Mouse (Mus musculus) spleen, postnatal 4 days (tissue): ENCODE data around the gene Heatr5a.

ENCODE experiments used
- DNase-seq, 2 experiments: peaks; one replicate each; pipeline ENCODE4 v3.0.0; 2022; ENCODE audit warnings: low spot score in 2 of 2

The Heatr5a gene

DNA sequence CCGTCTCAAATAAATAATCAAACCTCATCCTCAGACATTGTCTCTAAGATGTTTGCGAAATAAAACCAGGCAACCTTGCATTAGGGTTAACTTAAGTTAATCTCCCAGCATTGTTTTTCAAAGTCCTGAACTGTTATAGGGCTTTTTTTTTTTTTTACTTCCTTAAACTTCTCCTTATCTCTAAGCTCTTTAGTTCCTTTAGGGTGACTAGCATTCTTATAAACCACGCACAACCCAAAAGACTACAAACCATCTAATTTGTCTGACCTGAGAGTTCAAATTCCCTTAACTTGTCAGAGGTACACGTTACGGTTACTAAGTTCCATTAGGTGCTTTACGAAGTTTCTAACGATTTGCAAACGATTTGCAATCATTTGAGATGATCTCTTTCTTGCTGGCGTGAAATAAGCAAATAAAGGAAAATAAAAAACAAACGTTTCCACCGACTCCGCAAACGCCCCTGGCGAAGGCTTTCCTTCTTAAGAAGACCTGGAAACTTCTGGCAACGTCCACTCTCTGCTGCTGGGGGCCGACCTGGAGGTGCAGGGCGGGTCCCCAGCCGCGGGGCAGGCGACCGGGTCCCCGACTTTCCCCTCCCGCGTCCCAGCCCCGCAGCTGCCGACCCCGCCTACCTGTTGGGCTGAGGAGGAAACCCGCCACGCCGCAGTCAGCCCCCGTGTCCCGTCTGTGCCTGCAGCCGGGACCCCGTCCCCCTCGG, 610 bp downstream of the Heatr5a start:
- peak; percentile 55 to 84 for DNase-seq

- DNase-seq = no peak
Observed at GRCm38 (mm10) chr12:51969876-51970275, 1.2 kb downstream of the Heatr5a start.

DNA sequence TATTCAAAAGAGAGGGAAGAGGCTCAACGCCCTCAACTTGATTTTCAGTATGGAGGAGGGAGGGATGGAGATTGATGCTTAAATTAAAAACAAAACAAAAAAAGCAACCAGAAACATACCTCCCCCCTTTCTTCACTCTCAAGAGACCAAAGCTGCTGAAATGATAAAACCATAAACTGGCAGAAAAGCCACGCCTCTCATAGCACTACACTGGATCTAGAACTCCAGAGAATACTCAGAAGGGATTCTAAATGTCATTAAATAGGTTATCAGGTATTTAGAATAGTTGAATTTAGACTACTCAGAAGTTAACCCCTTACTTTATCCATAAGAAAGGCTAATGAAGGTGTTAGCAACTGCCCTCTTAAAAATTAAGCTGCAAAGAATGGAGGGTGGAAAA, 2.0 kb downstream of the Heatr5a start:
- no peak for DNase-seq

DNA sequence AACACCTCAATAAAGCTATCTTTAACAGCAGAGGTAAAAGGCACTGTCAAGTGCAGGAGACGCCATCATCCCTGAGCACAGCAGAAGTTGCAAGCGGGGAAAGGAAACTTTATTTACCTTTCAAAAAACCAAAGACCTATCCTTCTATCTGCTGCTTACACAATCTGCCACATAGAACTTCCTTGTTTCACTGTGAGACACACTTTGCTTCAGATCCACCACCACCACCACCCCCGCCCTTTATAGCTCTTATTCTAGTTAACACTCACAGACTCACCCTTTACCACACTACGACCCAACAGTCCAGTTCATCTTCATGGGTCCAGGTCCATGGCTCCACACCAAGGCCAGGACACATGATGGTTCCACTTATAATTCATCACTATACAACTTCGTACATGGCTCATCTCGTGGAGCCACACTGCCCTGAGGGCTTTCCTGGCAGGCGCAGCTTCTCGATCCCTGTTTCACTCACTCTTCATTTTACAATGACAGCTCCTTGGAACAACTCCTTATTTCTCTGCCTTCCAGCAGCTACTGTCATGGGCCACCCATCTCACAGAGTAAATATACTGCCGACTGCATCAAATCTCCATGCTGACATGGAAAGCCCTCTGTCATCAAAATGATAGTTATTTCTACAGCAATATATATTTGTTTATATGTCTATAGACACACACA, 3.1 kb downstream of the Heatr5a start:
- DNase-seq = no peak

GRCm38 (mm10) chr12:51957626-51958025, 13.5 kb downstream of the Heatr5a start:
- no peak for DNase-seq

GRCm38 (mm10) chr12:51952309-51952708, 18.8 kb downstream of the Heatr5a start:
- DNase-seq = no peak

GRCm38 (mm10) chr12:51947498-51947945, 23.6 kb downstream of the Heatr5a start:
- DNase-seq = no peak

DNA sequence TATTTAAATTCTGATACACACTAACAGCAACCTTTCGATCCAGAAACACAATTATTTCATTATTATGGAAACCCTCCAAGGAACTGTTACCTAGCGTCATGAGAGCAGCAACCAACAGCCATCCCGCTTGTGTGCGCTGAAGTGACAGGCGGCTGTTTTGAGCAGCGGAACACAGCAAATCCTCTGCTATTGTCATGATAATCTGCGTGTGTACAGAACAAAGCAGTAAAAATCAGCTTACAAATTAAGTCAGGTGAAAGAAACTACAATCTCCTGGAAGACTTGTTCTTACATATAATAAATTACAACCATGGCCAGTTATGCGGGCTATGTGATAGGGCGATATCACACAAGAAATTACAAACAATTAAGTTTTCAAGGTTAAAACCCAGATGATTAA, 25.8 kb downstream of the Heatr5a start:
- DNase-seq = no peak

DNA sequence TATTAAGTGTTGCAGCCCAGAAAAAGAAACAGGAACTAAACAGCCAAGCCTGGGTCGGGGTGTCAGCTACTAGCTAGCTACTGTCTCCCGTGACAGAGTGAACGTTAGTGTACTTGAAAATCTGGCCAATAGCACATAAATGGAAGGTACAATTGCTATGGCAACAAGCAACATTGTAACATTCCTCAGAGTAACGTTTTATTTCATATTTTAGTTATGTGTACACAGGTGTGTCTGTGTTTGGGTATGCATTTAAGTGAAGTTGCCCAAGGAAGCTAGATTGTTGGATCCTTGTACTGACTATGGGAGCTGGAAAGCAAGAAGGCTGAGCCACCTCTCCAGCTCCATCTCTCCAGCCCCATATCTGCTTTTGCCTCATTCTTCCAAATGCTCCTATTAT, 31.3 kb downstream of the Heatr5a start:
- no peak for DNase-seq

GRCm38 (mm10) chr12:51937938-51938337, 33.2 kb downstream of the Heatr5a start:
- DNase-seq = no peak

DNA sequence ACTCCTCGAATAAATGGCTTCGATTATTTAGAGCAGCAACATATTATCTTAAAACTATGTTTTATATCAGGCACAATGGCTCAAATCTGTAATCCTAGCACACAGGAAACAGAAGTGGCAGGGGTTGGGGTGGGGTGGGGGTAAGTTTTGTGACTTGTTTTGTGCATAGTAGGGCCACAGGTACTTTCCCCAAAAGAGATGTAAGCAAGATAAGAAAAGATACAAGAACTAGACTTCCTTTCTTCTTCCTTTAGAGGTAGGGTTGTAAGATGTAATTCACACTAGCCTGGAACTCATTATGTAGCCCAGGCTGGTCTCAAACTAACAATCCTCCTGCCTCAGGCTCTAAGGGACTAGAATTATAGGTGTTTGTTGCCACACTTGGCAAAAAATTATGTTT, 41.5 kb downstream of the Heatr5a start:
- no peak for DNase-seq

- DNase-seq = no peak
Observed at GRCm38 (mm10) chr12:51917191-51917590, 53.9 kb downstream of the Heatr5a start.

GRCm38 (mm10) chr12:51914903-51915670, 56.0 kb downstream of the Heatr5a start:
- no peak for DNase-seq

DNA sequence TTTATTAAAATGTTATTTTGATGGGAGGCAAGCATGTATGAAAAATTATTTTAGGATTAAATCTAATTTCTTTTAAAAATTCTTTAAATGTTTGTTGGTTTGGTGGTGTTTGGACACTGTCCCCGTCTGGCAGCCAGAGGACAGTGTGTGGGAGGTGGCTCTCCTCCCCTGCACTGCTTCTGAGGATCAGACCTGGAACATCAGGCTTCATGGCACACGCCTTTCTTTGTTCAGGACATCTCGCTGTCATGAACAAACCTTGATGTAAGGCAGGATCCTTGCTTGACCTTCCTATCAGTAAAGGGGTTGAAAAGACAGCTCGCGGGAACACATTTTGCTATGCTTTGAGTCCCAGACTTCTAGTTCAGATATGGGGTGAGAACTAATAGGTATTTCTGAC, 61.9 kb downstream of the Heatr5a start:
- no peak for DNase-seq

- no peak for DNase-seq
Observed at GRCm38 (mm10) chr12:51907543-51907942, 63.6 kb downstream of the Heatr5a start.

- DNase-seq = no peak
Observed at GRCm38 (mm10) chr12:51900551-51900950, 70.6 kb downstream of the Heatr5a start.

DNA sequence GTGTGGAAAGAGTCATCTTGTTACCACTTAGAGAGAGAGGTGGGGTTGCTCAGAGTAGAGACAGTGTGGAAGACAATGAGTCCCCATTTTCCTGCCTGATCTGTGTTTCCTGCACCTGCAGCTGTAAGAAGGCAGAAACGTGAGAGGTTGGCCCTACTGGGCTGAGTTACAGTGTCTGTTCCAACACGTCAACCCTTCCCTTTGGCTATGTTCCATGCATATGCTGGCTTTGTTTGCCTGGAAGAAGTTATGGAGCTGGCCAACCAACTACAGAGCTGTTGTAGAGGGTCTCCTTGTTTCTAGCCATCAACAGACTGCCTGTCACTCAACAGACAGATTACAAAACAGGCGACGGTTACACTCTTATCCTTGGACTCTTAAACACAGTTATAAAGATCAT, 74.2 kb downstream of the Heatr5a start:
- DNase-seq = no peak

DNA sequence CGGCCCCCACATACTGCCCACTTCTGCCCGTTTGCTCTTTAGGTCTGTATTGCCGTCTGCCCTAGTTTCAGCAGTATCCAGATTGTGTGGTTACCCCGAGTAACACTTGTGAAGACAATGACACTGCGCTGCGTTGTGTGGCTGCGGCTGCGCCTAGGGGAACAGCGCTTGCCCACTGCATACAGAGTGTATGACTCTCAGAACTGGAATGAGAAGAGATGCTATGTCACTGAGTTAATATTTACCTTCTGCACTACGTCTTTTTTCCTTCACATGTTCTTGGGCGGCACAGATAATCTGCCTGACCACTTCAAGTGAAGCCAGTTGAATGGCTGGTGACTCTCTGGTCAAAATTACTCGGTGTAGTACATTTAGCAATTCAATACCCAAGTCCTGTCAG, 82.5 kb downstream of the Heatr5a start:
- DNase-seq = no peak

GRCm38 (mm10) chr12:51887301-51888290, 83.5 kb downstream of the Heatr5a start:
- no peak for DNase-seq

- no peak for DNase-seq
Observed at GRCm38 (mm10) chr12:51886369-51886768, 84.8 kb downstream of the Heatr5a start.

- DNase-seq = no peak
Observed at GRCm38 (mm10) chr12:51884801-51885200, 86.3 kb downstream of the Heatr5a start.
